Mouse (Mus musculus) left cerebral cortex, postnatal 25 days (tissue): Measurements from ENCODE around the gene Gpr153. TPM values are rescaled to one million over a fixed set of nuclear protein-coding genes. Genes with fewer than 3 reads are reported as not detected.

ENCODE experiments used
- DNase-seq, 2 experiments: peaks; one replicate each; pipeline ENCODE4 v3.0.0; 2022; ENCODE audit warnings: low spot score in 2 of 2, mixed read lengths in 1 of 2
- intact Hi-C: fragments of 180-260 bp; cut with DNase I; formaldehyde crosslinking; loops from one replicate; pipeline ENCODE4 v1.15.1; 2025
- total RNA-seq, 2 experiments: library from RNA; stranded (reverse); gene quantifications; 2 replicates each; pipeline ENCODE4 v1.2.3; 2021

The Gpr153 gene
- total RNA-seq, 2 experiments from 2014 or later, result 26.8 to 37.1 TPM

GRCm38 (mm10) chr4:152283186-152283950 lies 9.3 kb downstream of the Gpr153 start:
- intact Hi-C loops, result loop anchor here (1.0 to 10.0 kb wide), 2 partner anchors 69 to 109 kb away; partner anchors contain the start of gene Acot7
- peak; percentile 84 to 85 for DNase-seq

DNA sequence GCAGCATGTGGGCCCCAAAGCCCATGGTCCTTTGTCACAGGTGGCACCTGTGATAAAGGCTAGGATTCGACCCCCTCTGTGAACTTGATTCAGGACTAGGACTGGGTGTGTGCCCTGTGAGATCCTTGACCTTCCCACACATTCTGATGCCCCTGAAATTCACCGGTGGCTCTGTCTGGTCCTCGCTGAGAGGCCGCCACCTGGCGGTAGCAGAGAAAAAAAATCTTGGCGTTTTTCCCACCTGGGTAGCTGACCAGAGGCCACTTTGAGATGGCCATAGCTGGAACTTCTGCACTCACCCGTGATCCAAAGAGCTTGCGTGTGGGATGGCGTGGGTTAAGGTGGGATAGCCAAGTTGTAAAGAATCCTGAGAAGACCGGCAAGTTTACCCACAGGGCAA lies 11.5 kb downstream of the Gpr153 start:
- intact Hi-C loops, result loop anchor here (10.0 kb wide), 1 partner anchor 111 kb away; the partner anchor contains the start of gene Acot7

GRCm38 (mm10) chr4:152286183-152286582 lies 12.2 kb downstream of the Gpr153 start:
- DNase-seq, result peak; percentile 47 to 67
- intact Hi-C loops, result loop anchor here (10.0 kb wide), 1 partner anchor 111 kb away; the partner anchor contains the start of gene Acot7

More for the DNA sequence above, 11.5 kb downstream of the Gpr153 start:
- DNase-seq, result peak; percentile 47 to 56

DNA sequence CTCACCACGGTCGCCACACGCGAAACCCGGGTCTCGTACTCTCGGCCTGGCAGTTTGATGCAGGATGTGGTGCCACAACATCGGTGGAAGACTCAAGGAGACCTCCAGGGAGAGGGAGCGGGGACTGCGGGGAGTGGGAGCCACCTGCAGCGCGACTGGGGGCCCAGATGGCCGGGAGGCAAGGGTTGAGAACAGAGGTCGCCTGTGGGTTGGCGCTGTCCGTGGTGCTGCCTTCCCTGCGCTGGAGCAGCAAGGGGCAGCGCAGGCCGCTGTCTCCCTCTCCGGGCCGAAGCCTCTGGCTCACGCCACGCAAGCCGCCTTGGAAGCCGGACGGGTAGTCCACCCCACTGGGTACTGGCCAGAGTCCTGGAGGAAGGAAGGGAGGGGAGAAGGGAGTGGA lies 12.9 kb downstream of the Gpr153 start:
- DNase-seq, result no peak
- intact Hi-C loops, result loop anchor here (10.0 kb wide), 1 partner anchor 112 kb away; the partner anchor contains the start of gene Acot7

- no peak for DNase-seq
- intact Hi-C loops, result loop anchor here (10.0 kb wide), 1 partner anchor 113 kb away; the partner anchor contains the start of gene Acot7
Measured at GRCm38 (mm10) chr4:152287317-152288120, 13.5 kb downstream of the Gpr153 start.

- DNase-seq, result no peak
- intact Hi-C loops, result loop anchor here (10.0 kb wide), 1 partner anchor 114 kb away; the partner anchor contains the start of gene Acot7
Measured at GRCm38 (mm10) chr4:152288398-152288945, 14.4 kb downstream of the Gpr153 start.

DNA sequence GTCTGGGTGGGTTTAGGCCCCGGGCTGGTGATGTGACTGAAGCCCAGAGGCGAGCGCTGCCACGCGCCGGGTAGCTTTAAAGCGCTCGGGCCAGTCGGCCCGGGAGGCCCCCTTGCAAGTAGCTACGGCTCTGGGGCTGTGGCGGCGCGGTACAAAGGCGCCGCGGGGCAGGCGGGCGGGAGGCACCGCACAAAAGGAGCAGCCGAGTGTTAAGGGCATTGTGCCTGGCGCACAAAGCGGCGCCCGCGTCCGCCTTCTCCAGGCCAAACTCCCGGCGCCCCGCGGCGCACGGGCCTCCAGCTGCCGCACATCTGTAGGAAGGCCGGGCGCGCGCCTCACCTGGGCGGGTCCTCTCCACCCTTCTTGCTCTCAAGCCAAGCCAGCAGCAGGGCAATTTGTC lies 16.4 kb downstream of the Gpr153 start:
- DNase-seq, result no peak
- intact Hi-C loops, result no loop called here

DNA sequence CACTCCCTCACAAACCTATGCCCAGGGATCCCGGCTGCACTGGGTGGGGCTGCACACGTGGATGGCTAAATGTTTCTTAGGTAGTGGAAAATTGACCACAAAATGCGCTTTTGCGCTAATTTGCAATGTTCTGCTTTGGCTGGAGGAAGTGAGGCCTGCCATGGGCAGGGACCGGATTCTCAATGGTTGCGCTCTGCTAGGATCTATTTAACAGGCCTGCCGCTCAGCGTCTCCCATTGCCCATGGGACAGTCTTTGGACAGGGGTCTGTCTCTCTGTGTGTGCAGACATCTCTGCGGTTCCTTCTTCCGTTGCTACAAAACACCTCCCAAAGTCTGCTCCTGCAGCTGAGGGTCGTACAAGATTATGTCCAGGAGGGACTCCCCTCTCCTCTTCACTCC lies 17.0 kb downstream of the Gpr153 start:
- intact Hi-C loops, result no loop called here
- DNase-seq, result no peak

DNA sequence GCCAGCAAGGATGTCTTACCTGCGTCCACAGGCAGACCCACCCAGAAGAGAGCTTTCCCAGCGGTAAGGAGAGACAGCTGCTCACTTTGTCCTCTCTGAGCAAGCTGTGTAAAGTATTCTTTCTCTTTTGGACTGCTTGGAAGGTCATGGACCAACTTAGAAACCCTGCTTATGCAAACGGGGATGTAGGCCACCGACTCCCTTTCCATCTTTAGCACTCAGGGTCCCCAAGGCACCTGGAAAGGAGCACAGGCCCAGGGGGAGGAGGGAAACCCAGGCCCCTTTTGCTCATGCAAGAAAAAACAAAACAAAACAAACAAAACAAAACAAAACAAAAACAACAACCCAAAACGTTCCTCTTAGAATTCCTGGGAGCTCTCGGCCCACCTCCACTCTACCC lies 17.5 kb downstream of the Gpr153 start, which contains the start of gene Hes3:
Gene Hes3 (minus strand): TSS at position 101 of the 400 bp plus-strand sequence.
- intact Hi-C loops, result no loop called here
- no peak for DNase-seq

GRCm38 (mm10) chr4:152292102-152292765 lies 18.2 kb downstream of the Gpr153 start:
- DNase-seq, result no peak
- intact Hi-C loops, result no loop called here

DNA sequence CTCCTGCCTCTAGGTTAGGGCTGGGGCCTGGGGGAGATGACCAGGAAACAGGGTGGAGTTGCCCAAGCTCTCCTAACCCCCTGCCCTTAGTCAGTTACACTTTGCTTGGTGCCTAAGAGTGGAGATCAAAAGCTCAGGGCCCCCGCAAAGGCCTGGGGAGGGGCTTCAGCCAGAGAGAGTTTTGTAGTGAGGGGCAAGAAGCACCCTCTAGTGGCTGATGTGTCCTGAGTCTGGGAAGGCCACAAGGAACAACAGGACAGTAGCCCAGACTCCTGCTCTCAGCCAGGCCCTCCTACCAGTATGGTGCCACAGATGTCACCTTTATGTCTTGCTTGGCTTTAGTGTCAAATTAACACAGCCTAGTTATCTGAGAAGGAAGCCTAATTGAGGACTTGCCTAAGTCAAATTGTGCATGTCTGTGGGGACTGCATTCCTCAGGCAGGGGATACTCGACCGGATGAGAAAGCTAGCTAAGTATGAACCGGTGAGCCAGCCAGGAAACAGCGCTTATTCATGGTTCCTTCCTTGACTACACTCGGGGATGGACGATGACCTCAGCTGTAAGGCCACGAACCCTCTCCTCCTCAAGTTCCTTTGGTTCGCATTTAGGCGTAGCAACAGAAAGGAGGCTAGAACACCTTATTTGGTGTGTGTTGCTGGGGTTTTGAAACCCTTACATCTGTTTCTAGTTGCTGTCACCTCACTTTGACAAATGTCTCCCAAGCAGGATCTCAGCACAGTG lies 20.3 kb downstream of the Gpr153 start:
- intact Hi-C loops, result no loop called here
- no peak for DNase-seq

- intact Hi-C loops, result no loop called here
- no peak for DNase-seq
Measured at GRCm38 (mm10) chr4:152295916-152296315, 21.9 kb downstream of the Gpr153 start.

GRCm38 (mm10) chr4:152296371-152296770 lies 22.3 kb downstream of the Gpr153 start:
- intact Hi-C loops, result no loop called here
- no peak for DNase-seq

GRCm38 (mm10) chr4:152296874-152297861 lies 23.1 kb downstream of the Gpr153 start, which contains the start of gene Icmt:
TSS of gene Icmt (plus strand) at chr4:152297227.
- intact Hi-C loops, result no loop called here
- DNase-seq, result peak; percentile 99

GRCm38 (mm10) chr4:152298836-152299235 lies 24.8 kb downstream of the Gpr153 start:
- no peak for DNase-seq
- intact Hi-C loops, result no loop called here

DNA sequence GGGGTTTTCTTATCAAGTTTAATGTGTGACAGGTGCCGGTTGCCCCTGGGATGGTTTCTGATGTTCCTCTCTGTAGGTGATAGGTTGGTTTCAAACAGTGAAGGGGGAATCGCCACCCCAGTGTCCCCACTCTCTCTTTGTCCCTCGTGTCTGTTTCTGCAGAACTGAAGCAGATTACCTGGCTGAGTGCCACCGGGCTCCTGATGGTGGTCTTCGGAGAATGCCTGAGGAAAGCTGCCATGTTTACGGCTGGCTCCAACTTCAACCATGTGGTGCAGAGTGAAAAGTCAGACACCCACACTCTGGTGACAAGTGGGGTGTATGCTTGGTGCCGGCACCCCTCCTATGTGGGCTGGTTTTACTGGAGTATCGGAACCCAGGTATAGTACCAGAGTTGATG lies 26.3 kb downstream of the Gpr153 start:
- no peak for DNase-seq
- intact Hi-C loops, result no loop called here

DNA sequence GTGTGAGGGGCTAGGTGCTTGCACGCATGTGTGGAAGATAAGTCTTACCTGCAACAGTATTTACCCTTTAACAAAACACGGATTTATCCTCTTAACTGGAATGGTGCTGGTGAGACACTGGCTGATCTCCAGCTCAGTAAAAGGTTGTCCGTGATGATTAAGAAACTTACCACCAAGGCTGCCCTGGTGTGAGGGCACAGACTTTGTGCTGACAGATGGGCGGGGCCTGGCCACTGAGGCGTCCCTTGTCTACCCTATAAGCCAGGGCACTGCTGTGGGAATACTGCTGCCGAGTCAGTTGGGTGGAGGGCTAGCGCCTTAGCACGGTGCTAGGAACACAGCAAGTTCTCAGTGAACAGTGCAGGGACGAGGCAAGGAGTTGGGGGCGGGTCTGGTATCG lies 28.0 kb downstream of the Gpr153 start:
- intact Hi-C loops, result no loop called here
- no peak for DNase-seq

DNA sequence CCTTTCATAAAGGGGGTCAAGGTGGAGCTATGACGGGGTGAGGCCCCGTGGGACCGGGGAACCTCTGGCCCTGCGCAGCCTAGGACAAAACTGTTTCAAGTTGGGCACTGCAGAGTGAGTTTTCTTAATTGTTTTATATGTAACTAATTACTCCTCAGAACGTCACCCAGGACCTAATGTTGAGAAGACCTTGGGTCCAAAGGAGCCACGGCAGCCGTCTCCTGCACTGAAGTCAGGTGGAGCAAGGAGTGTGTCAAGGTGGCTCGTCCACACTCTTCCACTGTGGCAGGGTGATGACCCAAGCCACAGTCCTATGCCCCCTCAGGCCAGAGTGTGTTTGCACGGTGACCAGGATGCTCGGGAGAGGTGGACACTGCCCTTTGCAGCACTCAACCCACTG lies 29.1 kb downstream of the Gpr153 start:
- intact Hi-C loops, result no loop called here
- no peak for DNase-seq
